Mouse (Mus musculus) MEL (cell line): ENCODE data around the gene Gng7. TPM values are rescaled to one million over a fixed set of nuclear protein-coding genes. Genes with fewer than 3 reads are reported as not detected.

Experiments
- DNase-seq: peaks from one replicate; pipeline ENCODE4 v3.0.0; 2011; ENCODE audit warnings: low read depth, low spot score
- H3K27ac ChIP-seq: 2 replicates; pipeline ENCODE4 v1.5.1; 2012; ENCODE audit warnings: low read depth, mild to moderate bottlenecking, control low read depth, low read length, moderate library complexity; ENCODE audit not compliant: control insufficient read depth
- H3K27me3 ChIP-seq, 2 experiments: fragments of 150-350 bp in 1 of 2; sonication (generic) in 1 of 2; 2 replicates each; pipeline ENCODE4 v1.6.1; 2012; ENCODE audit warnings: low read length in 2 of 2, mild to moderate bottlenecking in 2 of 2, improper control_type of control experiment in 1 of 2, moderate library complexity in 1 of 2; ENCODE audit not compliant: insufficient read depth in 2 of 2, control insufficient read depth in 1 of 2
- H3K36me3 ChIP-seq, 2 experiments: 2 replicates each; pipeline ENCODE4 v1.6.1; 2012 to 2014; ENCODE audit warnings: low read length in 2 of 2, improper control_type of control experiment in 1 of 2, inconsistent platforms in 1 of 2, mild to moderate bottlenecking in 1 of 2; ENCODE audit not compliant: insufficient read depth in 2 of 2, control insufficient read depth in 1 of 2
- H3K4me1 ChIP-seq, 2 experiments: fragments of 150-350 bp in 1 of 2; sonication (generic) in 1 of 2; 2 replicates each; pipeline ENCODE4 v1.6.1; 2012; ENCODE audit warnings: low read length in 2 of 2, improper control_type of control experiment in 1 of 2, mild to moderate bottlenecking in 1 of 2; ENCODE audit not compliant: insufficient read depth in 2 of 2, control insufficient read depth in 1 of 2
- H3K4me3 ChIP-seq, 2 experiments: fragments of 150-350 bp in 1 of 2; sonication (generic) in 1 of 2; 2 replicates each; pipeline ENCODE4 v1.5.1; 2012; ENCODE audit warnings: low read depth in 2 of 2, low read length in 2 of 2, mild to moderate bottlenecking in 2 of 2, moderate library complexity in 2 of 2, control low read depth in 1 of 2, improper control_type of control experiment in 1 of 2; ENCODE audit not compliant: control insufficient read depth in 1 of 2, insufficient read depth in 1 of 2
- H3K79me2 ChIP-seq: 2 replicates; pipeline ENCODE4 v1.6.1; 2012; ENCODE audit warnings: mild to moderate bottlenecking, low read length, moderate library complexity; ENCODE audit not compliant: control insufficient read depth, poor library complexity, insufficient read depth
- H3K9ac ChIP-seq: 2 replicates; pipeline ENCODE4 v1.6.1; 2012; ENCODE audit warnings: low read depth, mild to moderate bottlenecking, control low read depth, low read length, moderate library complexity; ENCODE audit not compliant: control insufficient read depth, poor library complexity, severe bottlenecking
- H3K9me3 ChIP-seq: fragments of 150-350 bp; sonication (generic); replicated peaks from 2 replicates; pipeline ENCODE4 v1.6.1; 2012; ENCODE audit warnings: mild to moderate bottlenecking, low read length, improper control_type of control experiment, moderate library complexity; ENCODE audit not compliant: insufficient read depth
- BHLHE40 ChIP-seq: IDR thresholded peaks from 2 replicates; pipeline ENCODE4 v1.6.1; 2012; ENCODE audit warnings: low read depth, mild to moderate bottlenecking, inconsistent platforms, low read length, improper control_type of control experiment, borderline replicate concordance
- CHD2 ChIP-seq: IDR thresholded peaks from 2 replicates; pipeline ENCODE4 v1.6.1; 2011; ENCODE audit warnings: low read length, improper control_type of control experiment
- CTCF ChIP-seq, 3 experiments: IDR thresholded peaks in 2 of 3; conservative IDR thresholded peaks in 1 of 3; 2 replicates each; pipeline ENCODE4 v1.5.1; 2011 to 2012; ENCODE audit warnings: low read length in 3 of 3, low read depth in 2 of 3, mild to moderate bottlenecking in 2 of 3, improper control_type of control experiment in 1 of 3, inconsistent platforms in 1 of 3, mixed read lengths in 1 of 3, moderate library complexity in 1 of 3; ENCODE audit not compliant: control insufficient read depth in 1 of 3, insufficient read depth in 1 of 3, poor library complexity in 1 of 3, severe bottlenecking in 1 of 3
- E2F4 ChIP-seq: IDR thresholded peaks from 2 replicates; pipeline ENCODE4 v1.6.1; 2011; ENCODE audit warnings: low read depth, low read length, improper control_type of control experiment, borderline replicate concordance
- ELF1 ChIP-seq: IDR thresholded peaks from 2 replicates; pipeline ENCODE4 v1.6.1; 2014; ENCODE audit warnings: low read depth, mild to moderate bottlenecking, inconsistent platforms, low read length, improper control_type of control experiment, moderate library complexity
- EP300 ChIP-seq, 2 experiments: IDR thresholded peaks; 2 replicates each; pipeline ENCODE4 v1.6.1; 2011; ENCODE audit warnings: improper control_type of control experiment in 2 of 2, low read length in 2 of 2, low read depth in 1 of 2, mild to moderate bottlenecking in 1 of 2
- ETS1 ChIP-seq: IDR thresholded peaks from 2 replicates; pipeline ENCODE4 v1.6.1; 2012; ENCODE audit warnings: low read depth, mild to moderate bottlenecking, inconsistent platforms, low read length, improper control_type of control experiment, moderate library complexity
- KAT2A ChIP-seq: conservative IDR thresholded peaks from 2 replicates; pipeline ENCODE4 v1.6.1; 2012; ENCODE audit warnings: low read depth, low read length, improper control_type of control experiment, inconsistent platforms
- MAFK ChIP-seq: IDR thresholded peaks from 2 replicates; pipeline ENCODE4 v1.6.1; 2011; ENCODE audit warnings: low read depth, mild to moderate bottlenecking, low read length, improper control_type of control experiment, borderline replicate concordance
- MAX ChIP-seq: IDR thresholded peaks from 2 replicates; pipeline ENCODE4 v1.6.1; 2011; ENCODE audit warnings: low read length, improper control_type of control experiment
- MYB ChIP-seq: IDR thresholded peaks from 2 replicates; pipeline ENCODE4 v1.6.1; 2011; ENCODE audit warnings: mild to moderate bottlenecking, low read depth, low read length, improper control_type of control experiment
- NRF1 ChIP-seq: IDR thresholded peaks from 2 replicates; pipeline ENCODE4 v1.6.1; 2014; ENCODE audit warnings: low read depth, mild to moderate bottlenecking, inconsistent platforms, low read length, improper control_type of control experiment, moderate library complexity; ENCODE audit not compliant: poor library complexity, insufficient read depth, severe bottlenecking
- POLR2AphosphoS2 ChIP-seq: IDR thresholded peaks from 2 replicates; pipeline ENCODE4 v1.6.1; 2011; ENCODE audit warnings: low read length, improper control_type of control experiment
- RCOR1 ChIP-seq: IDR thresholded peaks from 2 replicates; pipeline ENCODE4 v1.6.1; 2012; ENCODE audit warnings: low read depth, mild to moderate bottlenecking, inconsistent platforms, low read length, improper control_type of control experiment
- TAL1 ChIP-seq: IDR thresholded peaks from 2 replicates; pipeline ENCODE4 v1.6.1; 2012; ENCODE audit warnings: mild to moderate bottlenecking, inconsistent platforms, low read length, moderate library complexity, mixed read lengths
- TBP ChIP-seq: IDR thresholded peaks from 2 replicates; pipeline ENCODE4 v1.8.0; 2011; ENCODE audit warnings: low read depth, low read length, improper control_type of control experiment
- UBTF ChIP-seq: IDR thresholded peaks from 2 replicates; pipeline ENCODE4 v1.6.1; 2012; ENCODE audit warnings: low read depth, mild to moderate bottlenecking, inconsistent platforms, low read length, improper control_type of control experiment, moderate library complexity, borderline replicate concordance; ENCODE audit not compliant: insufficient read depth
- USF1 ChIP-seq: IDR thresholded peaks from 2 replicates; pipeline ENCODE4 v1.6.1; 2014; ENCODE audit warnings: low read depth, mild to moderate bottlenecking, inconsistent platforms, low read length, improper control_type of control experiment, moderate library complexity
- ZKSCAN1 ChIP-seq: IDR thresholded peaks from 2 replicates; pipeline ENCODE4 v1.6.1; 2012; ENCODE audit warnings: low read depth, mild to moderate bottlenecking, inconsistent platforms, low read length, improper control_type of control experiment, moderate library complexity
- polyA plus RNA-seq, 2 experiments: library from polyadenylated mRNA; stranded (reverse) in 1 of 2; unstranded in 1 of 2; fragments of >175 nt in 1 of 2; fragments of >200 nt in 1 of 2; gene quantifications; 2 replicates each; pipeline versions ENCODE4 v1.2.1 to v1.2.4; 2012; ENCODE audit warnings: low replicate concordance in 2 of 2, low read depth in 1 of 2; ENCODE audit not compliant: insufficient read length in 2 of 2, insufficient read depth in 1 of 2, missing spikeins in 1 of 2
- total RNA-seq: library from RNA; depleted of rRNA; stranded (reverse); fragments of 300-350 nt; gene quantifications from 2 replicates; pipeline ENCODE4 v1.2.3, GENCODE M21; 2012

The Gng7 gene
- total and polyA plus RNA-seq, 3 experiments, result 1.3 to 6.2 TPM; not detected in 1

GRCm38 (mm10) chr10:80954415-80954814 is 60.3 kb downstream of the Gng7 start:
- Histone ChIP-seq H3K27me3 (no peaks in the 10 kb centered on the region), H3K9ac (no peak overlapping the region), H3K4me3 (no peak overlapping the region), H3K4me1 (peaks cover 0 to 12% of the 10 kb centered on the region in 2 experiments; a peak in 3 of 4 replicates), H3K79me2 (no peaks in the 10 kb centered on the region), H3K27ac (no peak overlapping the region), H3K36me3 (peaks cover 0 to 9% of the 10 kb centered on the region in 2 experiments; a peak in 1 of 4 replicates), H3K9me3 (no peaks in the 10 kb centered on the region)
- DNase-seq, result no peak
- no peak for TF ChIP-seq TAL1

- no peaks in the 10 kb centered on the region for H3K9me3 ChIP-seq
- no peaks in the 10 kb centered on the region for H3K79me2 ChIP-seq
- H3K27me3 ChIP-seq, result no peaks in the 10 kb centered on the region
- H3K27ac ChIP-seq, result no peak overlapping the region
- DNase-seq, result no peak
- H3K4me3 ChIP-seq, result no peak overlapping the region
- peaks cover 5 to 30% of the 10 kb centered on the region in 2 experiments; a peak in 3 of 4 replicates for H3K4me1 ChIP-seq
- peaks cover 0 to 19% of the 10 kb centered on the region in 2 experiments; a peak in 2 of 4 replicates for H3K36me3 ChIP-seq
- TF ChIP-seq MYB (no peak), KAT2A (no peak), UBTF (no peak), EP300 (IDR thresholded peaks at IDR 0.05; ENCODE audit: low read depth in 1 of 2, low read length in 2 of 2) (no peak), USF1 (no peak), MAFK (no peak), POLR2AphosphoS2 (no peak), TAL1 (no peak), BHLHE40 (no peak), CTCF (IDR thresholded peaks at IDR 0.05 in 2 of 3, conservative IDR thresholded peaks at IDR 0.05 in 1 of 3; ENCODE audit: control insufficient read depth in 1 of 3, insufficient read depth in 1 of 3, low read depth in 2 of 3, low read length in 3 of 3, poor library complexity in 1 of 3, severe bottlenecking in 1 of 3) (no peak), CHD2 (no peak), E2F4 (no peak), NRF1 (no peak), ZKSCAN1 (no peak), ELF1 (no peak), RCOR1 (no peak), ETS1 (no peak), TBP (no peak), MAX (no peak)
- TF ChIP-seq, all 39 proteins: peak for 0
- no peak overlapping the region for H3K9ac ChIP-seq
These were observed 62.3 kb downstream of the Gng7 start for GRCm38 (mm10) chr10:80952449-80952848.
